Mouse (Mus musculus) forebrain, postnatal 0 days (tissue): ENCODE measurements around the gene Ssr2. TPM values are rescaled to one million over a fixed set of nuclear protein-coding genes. Genes with fewer than 3 reads are reported as not detected.

Source experiments
- ATAC-seq: fragments of 200-750 bp; cut with Nextera tagmentation; 2 replicates; pipeline ENCODE4 v1.8.0; 2017; ENCODE audit warnings: mild to moderate bottlenecking, moderate library complexity
- DNase-seq: peaks from one replicate; pipeline ENCODE4 v3.0.0-alpha.2; 2015
- H3K27ac ChIP-seq: fragments of 300-500 bp; sonication (generic); 2 replicates; pipeline ENCODE4 v1.5.1; 2014; ENCODE audit warnings: low read depth, mild to moderate bottlenecking, antibody characterized with exemption, low read length, moderate library complexity, mixed read lengths
- H3K27me3 ChIP-seq: fragments of 300-500 bp; sonication (generic); 2 replicates; pipeline ENCODE4 v1.6.1; 2014; ENCODE audit warnings: mild to moderate bottlenecking, low read length, mixed read lengths; ENCODE audit not compliant: insufficient read depth
- H3K36me3 ChIP-seq: fragments of 300-500 bp; sonication (generic); 2 replicates; pipeline ENCODE4 v1.6.1; 2014; ENCODE audit warnings: mild to moderate bottlenecking, moderate library complexity; ENCODE audit not compliant: insufficient read depth
- H3K4me1 ChIP-seq: fragments of 300-500 bp; sonication (generic); 2 replicates; pipeline ENCODE4 v1.6.1; 2014; ENCODE audit warnings: antibody characterized with exemption; ENCODE audit not compliant: insufficient read depth
- H3K4me2 ChIP-seq: fragments of 300-500 bp; sonication (generic); 2 replicates; pipeline ENCODE4 v1.6.1; 2014; ENCODE audit warnings: low read depth, mild to moderate bottlenecking, moderate library complexity
- H3K4me3 ChIP-seq: fragments of 300-500 bp; sonication (generic); 2 replicates; pipeline ENCODE4 v1.5.1; 2014; ENCODE audit warnings: low read depth, low read length, mixed read lengths
- H3K9ac ChIP-seq: fragments of 300-500 bp; sonication (generic); 2 replicates; pipeline ENCODE4 v1.6.1; 2014; ENCODE audit warnings: mild to moderate bottlenecking
- H3K9me3 ChIP-seq: fragments of 300-500 bp; sonication (generic); 2 replicates; pipeline ENCODE4 v1.6.1; 2016; ENCODE audit warnings: low read length
- CTCF ChIP-seq: sonication (generic); IDR thresholded peaks from 2 replicates; pipeline ENCODE4 v1.5.1; 2016; ENCODE audit warnings: antibody characterized with exemption, control low read depth, low read depth
- WGBS: fragments of 180-500 bp; shearing (Covaris S2); extraction: QIAGEN DNeasy Blood & Tissue Kit; methylation state at CpG from one replicate; pipeline ENCODE4 v1.1.7; 2014; 5-methylcytosine and 5-hydroxymethylcytosine counted together
- polyA plus RNA-seq: library from polyadenylated mRNA; unstranded; fragments of >200 nt; fragmentation: Nextera tagmentation; extraction: Ambion mirVana; gene quantifications from 2 replicates; pipeline ENCODE4 v1.2.1, GENCODE M21; 2015
- total RNA-seq: library from RNA; depleted of rRNA; stranded (reverse); fragments of >200 nt; gene quantifications from 2 replicates; pipeline ENCODE4 v1.2.3, GENCODE M21; 2014

Ssr2 gene
- total and polyA plus RNA-seq, 2 experiments from 2014 or later = 204 to 254 TPM

- 92% methylated on average over 5 of the region's 5 CpGs for WGBS
- ATAC-seq (no peak), DNase-seq (no peak)
- peaks cover 12% of the 10 kb centered on the region; the same call in 1 of the 2 replicates for H3K4me1 ChIP-seq
- no peaks in the 10 kb centered on the region for H3K27me3 ChIP-seq
- H3K36me3 ChIP-seq = peaks cover 37% of the 10 kb centered on the region
- no peak overlapping the region for H3K9ac ChIP-seq
- peak overlapping the region; percentile 90; the same call in 1 of the 2 replicates for H3K4me2 ChIP-seq
- H3K27ac ChIP-seq = no peak overlapping the region
- no peaks in the 10 kb centered on the region for H3K9me3 ChIP-seq
- TF ChIP-seq CTCF = no peak
- no peak overlapping the region; the same call in 1 of the 2 replicates for H3K4me3 ChIP-seq
Measured at GRCm38 (mm10) chr3:88555069-88555605, 20.5 kb upstream of the Ssr2 start.

GRCm38 (mm10) chr3:88555731-88556130 lies 19.9 kb upstream of the Ssr2 start:
- DNase-seq (no peak), ATAC-seq (no peak)
- H3K36me3 ChIP-seq = peaks cover 42% of the 10 kb centered on the region
- H3K27ac ChIP-seq = no peak overlapping the region
- H3K9ac ChIP-seq = no peak overlapping the region
- no peaks in the 10 kb centered on the region for H3K9me3 ChIP-seq
- 89% methylated on average over 6 of the region's 6 CpGs for WGBS
- H3K4me3 ChIP-seq = no peak overlapping the region
- TF ChIP-seq CTCF = no peak
- no peak overlapping the region for H3K4me2 ChIP-seq
- H3K4me1 ChIP-seq = peaks cover 12% of the 10 kb centered on the region; the same call in 1 of the 2 replicates
- no peaks in the 10 kb centered on the region for H3K27me3 ChIP-seq

- WGBS = 97% methylated on average over 8 of the region's 8 CpGs
Measured at GRCm38 (mm10) chr3:88556616-88557015, 19.1 kb upstream of the Ssr2 start.

GRCm38 (mm10) chr3:88559596-88559995 lies 16.1 kb upstream of the Ssr2 start:
- Histone ChIP-seq H3K9ac (no peak overlapping the region), H3K4me2 (no peak overlapping the region), H3K27ac (no peak overlapping the region), H3K9me3 (no peaks in the 10 kb centered on the region), H3K36me3 (peaks cover 78% of the 10 kb centered on the region), H3K27me3 (no peaks in the 10 kb centered on the region), H3K4me3 (no peak overlapping the region), H3K4me1 (peaks cover 6% of the 10 kb centered on the region; the same call in 1 of the 2 replicates)
- no peak for ATAC-seq
- TF ChIP-seq CTCF = no peak
- DNase-seq = no peak
- WGBS = 93% methylated on average over 9 of the region's 9 CpGs

More at GRCm38 (mm10) chr3:88556616-88557015, 19.1 kb upstream of the Ssr2 start:
- H3K4me3 ChIP-seq = no peak overlapping the region
- no peak for TF ChIP-seq CTCF
- H3K36me3 ChIP-seq = peaks cover 50% of the 10 kb centered on the region
- no peaks in the 10 kb centered on the region for H3K27me3 ChIP-seq
- peaks cover 12% of the 10 kb centered on the region; the same call in 1 of the 2 replicates for H3K4me1 ChIP-seq
- no peak overlapping the region for H3K9ac ChIP-seq
- no peak for DNase-seq
- no peak overlapping the region for H3K27ac ChIP-seq
- H3K4me2 ChIP-seq = no peak overlapping the region
- H3K9me3 ChIP-seq = no peaks in the 10 kb centered on the region
- no peak for ATAC-seq

GRCm38 (mm10) chr3:88561989-88562388 lies 13.7 kb upstream of the Ssr2 start:
- Histone ChIP-seq H3K4me1 (no peaks in the 10 kb centered on the region), H3K36me3 (peaks cover 93% of the 10 kb centered on the region), H3K9ac (no peak overlapping the region), H3K27ac (no peak overlapping the region), H3K9me3 (no peaks in the 10 kb centered on the region), H3K4me2 (no peak overlapping the region), H3K27me3 (no peaks in the 10 kb centered on the region), H3K4me3 (no peak overlapping the region)
- 64% methylated on average over 4 of the region's 4 CpGs for WGBS
- TF ChIP-seq CTCF = no peak
- ATAC-seq = peak; percentile 51
- DNase-seq = no peak

GRCm38 (mm10) chr3:88563442-88563841 lies 12.2 kb upstream of the Ssr2 start:
- Histone ChIP-seq H3K9ac (no peak overlapping the region), H3K9me3 (no peaks in the 10 kb centered on the region), H3K27ac (no peak overlapping the region), H3K36me3 (peaks cover 94% of the 10 kb centered on the region), H3K4me3 (no peak overlapping the region), H3K4me1 (no peaks in the 10 kb centered on the region), H3K27me3 (no peaks in the 10 kb centered on the region), H3K4me2 (no peak overlapping the region)
- 71% methylated on average over 4 of the region's 4 CpGs for WGBS
- no peak for TF ChIP-seq CTCF
- DNase-seq (no peak), ATAC-seq (no peak)

- no peaks in the 10 kb centered on the region for H3K9me3 ChIP-seq
- H3K4me3 ChIP-seq = no peak overlapping the region
- WGBS = 81% methylated on average over 7 of the region's 7 CpGs
- no peak for ATAC-seq
- H3K4me2 ChIP-seq = no peak overlapping the region
- no peaks in the 10 kb centered on the region for H3K4me1 ChIP-seq
- no peak for DNase-seq
- no peak for TF ChIP-seq CTCF
- H3K27ac ChIP-seq = no peak overlapping the region
- H3K27me3 ChIP-seq = no peaks in the 10 kb centered on the region
- no peak overlapping the region for H3K9ac ChIP-seq
- H3K36me3 ChIP-seq = peaks cover 94% of the 10 kb centered on the region
Measured at GRCm38 (mm10) chr3:88563966-88564365, 11.7 kb upstream of the Ssr2 start.
